Mouse (Mus musculus) spleen, postnatal 0 days (tissue): ENCODE data around the gene Olfr352. TPM values are rescaled to one million over a fixed set of nuclear protein-coding genes. Genes with fewer than 3 reads are reported as not detected.

Source experiments
- polyA plus RNA-seq: library from polyadenylated mRNA; unstranded; fragments of >200 nt; fragmentation: Nextera tagmentation; extraction: Ambion mirVana; gene quantifications from 2 replicates; pipeline ENCODE4 v1.2.1, GENCODE M21; 2015

Gene Olfr352
- polyA plus RNA-seq, result not detected in 2 replicates

DNA sequence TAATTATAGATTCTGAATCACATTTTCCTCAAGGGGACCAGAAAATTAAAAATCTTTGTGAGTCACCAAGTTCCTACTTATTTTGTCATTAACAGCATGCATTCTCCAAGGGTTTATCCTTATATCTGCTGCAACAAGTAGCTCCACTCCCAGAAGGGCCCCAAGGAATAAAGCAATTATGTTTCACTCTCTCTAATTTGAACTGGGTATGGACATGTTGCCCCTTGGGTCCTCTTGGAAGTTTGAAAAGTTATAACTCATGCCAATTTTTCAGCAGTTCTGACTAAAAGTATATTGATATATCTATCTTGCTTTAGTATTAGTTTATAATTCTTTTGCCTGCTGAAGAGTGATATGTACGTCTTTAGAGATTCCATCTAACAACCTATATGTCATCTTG, at the start of gene Olfr352:
Olfr352 (plus strand) TSS at position 301 of the 400 bp plus-strand sequence.

DNA sequence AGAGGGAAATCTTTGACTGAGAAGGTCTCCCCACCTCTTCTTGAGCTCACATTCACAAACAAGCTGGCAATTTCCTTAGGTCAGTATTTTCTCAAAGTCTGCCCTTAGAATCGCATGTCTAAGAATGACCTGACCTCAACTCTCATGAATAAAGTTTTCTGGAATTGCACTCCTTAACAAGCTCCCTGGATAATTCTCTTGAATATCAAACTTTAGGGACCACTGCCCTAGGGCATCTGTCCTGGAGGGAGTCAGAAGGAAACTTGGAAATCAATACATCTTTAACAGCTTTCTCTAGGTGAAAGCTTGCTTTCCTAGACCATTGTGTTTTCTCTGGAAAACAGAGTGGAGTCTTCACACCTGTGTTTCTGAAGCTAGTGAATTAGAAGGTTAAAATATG, 22.2 kb upstream of the Olfr352 start, which contains the start of gene Olfr350:
Olfr350 (plus strand) TSS at position 301 of the 400 bp plus-strand sequence.

DNA sequence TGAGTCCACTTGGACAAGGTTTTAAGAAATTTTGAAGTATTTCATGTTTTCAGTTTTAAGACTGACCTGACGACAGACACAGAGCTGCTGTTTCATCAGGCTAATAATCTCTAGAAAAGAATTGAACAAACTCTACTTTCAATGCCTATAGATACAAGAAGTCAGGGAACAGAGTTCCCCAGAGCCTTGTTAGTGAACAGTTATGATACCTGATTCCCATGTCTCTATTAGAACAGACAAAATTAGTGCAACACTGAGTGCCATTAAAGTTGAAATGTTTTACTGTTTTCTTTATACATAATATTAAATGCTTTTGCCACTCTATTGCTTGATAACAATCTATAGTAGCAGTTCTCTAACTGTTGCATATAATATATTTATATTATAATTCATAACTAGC, 5.7 kb upstream of the Olfr352 start, which contains the start of gene Olfr351:
Olfr351 (minus strand) TSS at position 101 of the 400 bp plus-strand sequence.

GRCm38 (mm10) chr2:36892836-36893235, 24.6 kb downstream of the Olfr352 start, which contains the start of gene Olfr353:
Gene Olfr353 (minus strand): TSS chr2:36892936.

GRCm38 (mm10) chr2:36905380-36905779, 37.1 kb downstream of the Olfr352 start, which contains the start of gene Olfr354:
Gene Olfr354 (plus strand): TSS chr2:36905680.

Other genes starting within 250 kb of the Olfr352 start
- gene Olfr345, start 228.4 kb upstream of the Olfr352 start, polyA plus RNA-seq, result not detected in 2 replicates
- gene Olfr346, start 182.7 kb upstream of the Olfr352 start, polyA plus RNA-seq, result not detected in 2 replicates
- not detected in 2 replicates for gene Olfr347, start 136.6 kb upstream of the Olfr352 start, polyA plus RNA-seq
- gene Olfr348, start 84.2 kb upstream of the Olfr352 start, polyA plus RNA-seq, result not detected in 2 replicates
- gene Olfr50, start 77.9 kb upstream of the Olfr352 start, polyA plus RNA-seq, result not detected in 2 replicates
- gene Olfr3, start 51.4 kb upstream of the Olfr352 start, polyA plus RNA-seq, result not detected in 2 replicates
- gene Olfr350, start 22.1 kb upstream of the Olfr352 start, polyA plus RNA-seq, result not detected in 2 replicates
- gene Olfr351, start 5.8 kb upstream of the Olfr352 start, polyA plus RNA-seq, result not detected in 2 replicates
- not detected in 2 replicates for gene Olfr353, start 24.5 kb downstream of the Olfr352 start, polyA plus RNA-seq
- not detected in 2 replicates for gene Olfr354, start 37.2 kb downstream of the Olfr352 start, polyA plus RNA-seq
- not detected in 2 replicates for gene Olfr355, start 60.4 kb downstream of the Olfr352 start, polyA plus RNA-seq
- gene Olfr356, start 68.7 kb downstream of the Olfr352 start, polyA plus RNA-seq, result not detected in 2 replicates
- not detected in 2 replicates for gene Olfr357, start 125.4 kb downstream of the Olfr352 start, polyA plus RNA-seq
- gene Olfr358, start 140.9 kb downstream of the Olfr352 start, polyA plus RNA-seq, result not detected in 2 replicates
- not detected in 2 replicates for gene Olfr360, start 197.3 kb downstream of the Olfr352 start, polyA plus RNA-seq
- gene Olfr361, start 220.8 kb downstream of the Olfr352 start, polyA plus RNA-seq, result not detected in 2 replicates
- gene Olfr362, start 249.4 kb downstream of the Olfr352 start, polyA plus RNA-seq, result not detected in 2 replicates